Mouse (Mus musculus): ENCODE data around the gene Fars2. TPM values are rescaled to one million over a fixed set of nuclear protein-coding genes. Genes with fewer than 3 reads are reported as not detected.
A peak's percentile ranks its signal among the peaks of the same experiment; 100 is the strongest.

Gene Fars2
- polyA plus RNA-seq, 1 experiment from 2014 or later, result 43.7 TPM

- DNase-seq (ENCODE audit: low spot score), result no peak
Observed at GRCm38 (mm10) chr13:36728509-36728908, 611.3 kb downstream of the Fars2 start.

- DNase-seq (ENCODE audit: low spot score), result no peak
Observed at GRCm38 (mm10) chr13:36729731-36730340, 612.6 kb downstream of the Fars2 start.

- DNase-seq (ENCODE audit: low spot score), result no peak
Observed at GRCm38 (mm10) chr13:36730341-36730761, 613.1 kb downstream of the Fars2 start.

GRCm38 (mm10) chr13:36731016-36731930 lies 614.1 kb downstream of the Fars2 start:
- DNase-seq (ENCODE audit: low spot score), result peak; percentile 47

- no peak for DNase-seq (ENCODE audit: low spot score)
Observed at GRCm38 (mm10) chr13:36731931-36732461, 614.8 kb downstream of the Fars2 start.

GRCm38 (mm10) chr13:36732891-36733490 lies 615.8 kb downstream of the Fars2 start:
- DNase-seq (ENCODE audit: low spot score), result no peak

- DNase-seq (ENCODE audit: low spot score), result no peak
Observed at GRCm38 (mm10) chr13:36733566-36733965, 616.4 kb downstream of the Fars2 start.

GRCm38 (mm10) chr13:36733989-36734690 lies 616.9 kb downstream of the Fars2 start:
- no peak for DNase-seq (ENCODE audit: low spot score)

GRCm38 (mm10) chr13:36734731-36735571 lies 617.7 kb downstream of the Fars2 start, which contains the start of gene Nrn1:
Gene Nrn1, minus strand, starts transcription at chr13:36735131.
- DNase-seq (ENCODE audit: low spot score), result no peak

- peak; percentile 51 for DNase-seq (ENCODE audit: low spot score)
Observed at GRCm38 (mm10) chr13:36735901-36736618, 618.8 kb downstream of the Fars2 start.

GRCm38 (mm10) chr13:36736619-36736996 lies 619.4 kb downstream of the Fars2 start:
- no peak for DNase-seq (ENCODE audit: low spot score)

- DNase-seq (ENCODE audit: low spot score), result no peak
Observed at GRCm38 (mm10) chr13:36750056-36750455, 632.8 kb downstream of the Fars2 start.

GRCm38 (mm10) chr13:36751861-36752260 lies 634.6 kb downstream of the Fars2 start:
- no peak for DNase-seq (ENCODE audit: low spot score)

GRCm38 (mm10) chr13:36766801-36767200 lies 649.6 kb downstream of the Fars2 start:
- no peak for DNase-seq (ENCODE audit: low spot score)

Other genes starting within 250 kb of the Fars2 start
- gene Rpp40, start 211.1 kb upstream of the Fars2 start, polyA plus RNA-seq (2015; fragmentation: Nextera tagmentation; extraction: Ambion mirVana), result 17.9 and 18.5 TPM in 2 replicates
- not detected in 2 replicates for gene Ppp1r3g, start 158.6 kb upstream of the Fars2 start, polyA plus RNA-seq (2015; fragmentation: Nextera tagmentation; extraction: Ambion mirVana)
- 23.5 and 25.1 TPM in 2 replicates for gene Lyrm4, start 114 bp downstream of the Fars2 start, polyA plus RNA-seq (2015; fragmentation: Nextera tagmentation; extraction: Ambion mirVana)

Data from thymus, postnatal 0 days (tissue).